Mouse (Mus musculus): ENCODE data around the gene Sdr9c7. TPM values are rescaled to one million over a fixed set of nuclear protein-coding genes. Genes with fewer than 3 reads are reported as not detected.

Sdr9c7 gene
- not detected in 2 replicates for total RNA-seq (2017)

- no peak for ATAC-seq (replicated peaks; ENCODE audit: low read depth, poor library complexity, severe bottlenecking)
Measured at GRCm38 (mm10) chr10:127898218-127898617, at the start of gene Sdr9c7. Sdr9c7 (plus strand) TSS chr10:127898518.

DNA sequence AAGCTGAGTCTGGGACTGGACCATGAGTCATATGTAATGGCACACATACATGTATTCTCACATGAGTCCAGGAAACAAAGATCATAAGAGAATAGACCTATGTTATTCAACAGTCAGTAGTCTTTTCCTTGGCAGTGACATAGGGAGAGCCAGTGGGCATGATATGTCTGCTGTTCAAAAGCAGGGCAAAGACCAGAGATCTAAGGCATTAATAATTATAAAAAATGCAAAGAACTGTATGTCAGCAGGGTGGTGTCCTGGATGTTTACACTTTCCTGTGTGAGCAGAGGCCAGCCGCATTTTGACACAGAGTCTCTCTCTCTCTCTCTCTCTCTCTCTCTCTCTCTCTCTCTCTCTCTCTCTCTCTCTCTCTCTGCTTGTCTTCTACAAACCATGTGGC, 48.7 kb upstream of the Sdr9c7 start, which contains the start of gene Rdh19:
TSS of gene Rdh19 (plus strand) at position 301 of the 400 bp plus-strand sequence.
- ATAC-seq (replicated peaks; ENCODE audit: low read depth, poor library complexity, severe bottlenecking) = no peak

- ATAC-seq (replicated peaks; ENCODE audit: low read depth, poor library complexity, severe bottlenecking) = no peak
Measured at GRCm38 (mm10) chr10:127856376-127856775, 41.9 kb upstream of the Sdr9c7 start.

DNA sequence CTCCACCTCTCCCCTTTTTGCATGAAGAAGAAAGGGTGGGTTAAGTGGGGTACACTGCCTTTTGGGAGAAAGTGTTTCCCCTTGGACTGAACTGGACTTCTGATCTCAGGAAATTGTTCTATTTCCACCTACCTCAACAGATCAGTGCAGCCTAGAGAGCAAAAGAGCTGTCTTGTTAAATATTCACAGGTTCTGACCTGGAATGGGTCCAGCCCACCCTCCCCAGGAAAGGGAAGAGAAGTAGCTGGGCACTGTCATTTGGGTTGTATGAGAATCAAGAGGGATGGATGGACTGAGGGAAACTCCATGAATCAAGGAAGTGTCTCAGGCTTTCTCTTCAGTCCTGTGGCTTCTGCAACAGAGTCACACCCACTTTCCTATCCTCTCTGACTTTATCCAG, 33.4 kb upstream of the Sdr9c7 start:
- no peak for ATAC-seq (replicated peaks; ENCODE audit: low read depth, poor library complexity, severe bottlenecking)

DNA sequence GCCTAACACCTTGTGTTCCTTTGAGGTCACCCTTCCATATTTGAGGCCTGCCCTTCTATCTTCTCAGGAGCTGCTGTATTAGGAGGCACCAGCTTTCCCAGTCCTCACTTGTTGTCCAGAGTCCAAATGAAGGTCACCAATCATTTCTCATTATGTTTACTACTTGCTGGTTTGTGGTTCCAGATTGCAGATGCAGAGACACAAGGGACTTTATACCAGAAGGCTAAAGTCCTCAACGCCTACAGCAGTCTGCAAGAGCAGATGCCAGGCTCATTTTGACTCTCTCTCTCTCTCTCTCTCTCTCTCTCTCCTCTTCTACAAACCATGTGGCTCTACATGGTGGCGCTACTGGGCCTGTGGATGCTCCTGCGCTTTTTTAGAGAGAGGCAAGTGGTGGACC, 32.1 kb upstream of the Sdr9c7 start, which contains the start of gene Rdh16f2:
TSS of gene Rdh16f2 (plus strand) at position 243 of the 400 bp plus-strand sequence.
- ATAC-seq (replicated peaks; ENCODE audit: low read depth, poor library complexity, severe bottlenecking) = no peak

GRCm38 (mm10) chr10:127872484-127872883, 25.8 kb upstream of the Sdr9c7 start:
- ATAC-seq (replicated peaks; ENCODE audit: low read depth, poor library complexity, severe bottlenecking) = 0 out of 2 replicates have a peak, but pooled peaks have one; percentile 29

DNA sequence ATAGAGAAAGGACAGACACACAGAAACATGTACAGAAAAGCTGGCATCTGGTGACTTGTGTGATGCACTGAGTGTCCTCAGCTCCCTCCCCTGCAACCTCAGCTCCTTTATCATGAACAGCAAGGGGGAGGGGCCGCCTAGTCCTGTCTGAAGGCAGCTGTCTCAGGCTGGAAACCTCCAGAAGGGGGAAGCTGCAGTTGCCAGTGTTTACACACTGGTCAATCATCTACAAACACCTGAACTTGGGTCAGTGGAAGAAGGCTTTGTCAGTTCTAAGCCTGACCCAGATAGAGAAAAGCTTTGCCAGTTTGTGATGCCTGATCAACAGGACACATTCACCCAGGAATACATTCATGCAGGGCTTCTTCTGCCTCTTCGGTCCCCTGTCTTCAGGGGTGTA, 20.6 kb upstream of the Sdr9c7 start:
- peak; percentile 63 for ATAC-seq (replicated peaks; ENCODE audit: low read depth, poor library complexity, severe bottlenecking)

DNA sequence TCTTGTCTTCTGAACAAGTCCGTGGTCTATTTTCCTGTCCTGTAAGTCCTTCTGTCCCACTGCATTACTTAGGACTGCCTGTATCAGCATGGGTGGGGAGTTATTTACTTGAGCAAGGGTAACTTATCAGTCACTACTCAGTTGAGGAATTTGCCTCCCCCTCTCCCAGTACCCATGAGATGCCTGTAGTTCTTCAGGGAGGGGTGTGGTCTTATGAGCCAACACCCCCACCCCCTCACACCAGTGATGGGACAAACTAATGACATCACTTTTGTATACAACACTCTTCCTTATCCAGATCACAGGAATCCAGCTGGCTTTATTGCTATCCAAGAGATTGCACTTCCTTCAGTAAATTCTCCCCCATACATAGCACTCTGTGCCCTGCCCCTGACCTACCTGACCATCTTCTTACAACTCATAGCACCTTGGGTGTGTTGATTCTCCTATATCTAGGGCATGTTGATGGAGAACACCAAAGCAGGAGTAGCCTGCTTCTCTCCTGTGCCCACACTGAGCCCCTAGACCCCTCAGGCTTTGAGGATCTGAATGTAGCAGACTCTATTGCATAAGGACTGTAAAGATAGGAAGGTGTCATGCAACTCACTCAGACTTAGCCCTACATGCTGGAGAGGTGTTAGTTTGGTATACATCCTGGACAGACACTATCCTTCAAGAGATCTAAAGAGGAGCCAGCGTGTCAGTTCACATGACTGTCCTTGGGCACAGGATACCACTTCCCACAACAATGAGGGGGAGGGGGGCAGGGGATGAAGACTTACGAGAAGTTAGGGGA, 19.9 kb upstream of the Sdr9c7 start:
- no peak for ATAC-seq (replicated peaks; ENCODE audit: low read depth, poor library complexity, severe bottlenecking)

GRCm38 (mm10) chr10:127879155-127879688, 19.1 kb upstream of the Sdr9c7 start:
- 0 out of 2 replicates have a peak, but pooled peaks have one; percentile 29 for ATAC-seq (replicated peaks; ENCODE audit: low read depth, poor library complexity, severe bottlenecking)

GRCm38 (mm10) chr10:127881041-127881440, 17.3 kb upstream of the Sdr9c7 start:
- no peak for ATAC-seq (replicated peaks; ENCODE audit: low read depth, poor library complexity, severe bottlenecking)

GRCm38 (mm10) chr10:127886551-127886950, 11.8 kb upstream of the Sdr9c7 start:
- ATAC-seq (replicated peaks; ENCODE audit: low read depth, poor library complexity, severe bottlenecking) = no peak

DNA sequence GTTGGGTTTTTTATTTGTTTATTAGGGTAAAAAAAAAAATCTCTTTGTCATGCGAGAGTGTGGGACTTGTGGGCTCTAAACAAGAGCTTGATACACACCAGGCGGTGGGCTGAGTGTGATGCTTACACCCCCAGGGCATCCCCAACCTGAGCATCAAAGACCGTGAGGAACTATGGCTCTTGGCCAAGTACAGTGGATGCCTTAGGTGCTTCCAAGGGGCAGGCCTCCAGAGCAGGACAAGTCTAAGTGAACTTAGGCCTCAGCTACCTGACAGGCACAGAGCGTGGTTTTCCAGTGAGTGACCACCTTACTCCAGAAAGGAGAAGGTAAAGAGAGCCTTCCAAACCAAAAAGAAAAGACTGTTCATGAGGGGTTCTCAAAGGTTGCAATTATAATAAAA, 11.3 kb upstream of the Sdr9c7 start:
- no peak for ATAC-seq (replicated peaks; ENCODE audit: low read depth, poor library complexity, severe bottlenecking)

- no peak for ATAC-seq (replicated peaks; ENCODE audit: low read depth, poor library complexity, severe bottlenecking)
Measured at GRCm38 (mm10) chr10:127888605-127889004, 9.7 kb upstream of the Sdr9c7 start, which contains the start of gene Rdh7. Rdh7 (minus strand) TSS chr10:127888817.

- no peak for ATAC-seq (replicated peaks; ENCODE audit: low read depth, poor library complexity, severe bottlenecking)
Measured at GRCm38 (mm10) chr10:127891481-127891880, 6.8 kb upstream of the Sdr9c7 start.

- peak; percentile 99 for ATAC-seq (replicated peaks; ENCODE audit: low read depth, poor library complexity, severe bottlenecking)
Measured at GRCm38 (mm10) chr10:127893163-127894022, 4.9 kb upstream of the Sdr9c7 start.

- ATAC-seq (replicated peaks; ENCODE audit: low read depth, poor library complexity, severe bottlenecking) = no peak
Measured at GRCm38 (mm10) chr10:127896705-127897104, 1.6 kb upstream of the Sdr9c7 start.

- no peak for ATAC-seq (replicated peaks; ENCODE audit: low read depth, poor library complexity, severe bottlenecking)
Measured at GRCm38 (mm10) chr10:127897506-127897905, 812 bp upstream of the Sdr9c7 start.

GRCm38 (mm10) chr10:127899783-127900182, 1.5 kb downstream of the Sdr9c7 start:
- no peak for ATAC-seq (replicated peaks; ENCODE audit: low read depth, poor library complexity, severe bottlenecking)

- ATAC-seq (replicated peaks; ENCODE audit: low read depth, poor library complexity, severe bottlenecking) = no peak
Measured at GRCm38 (mm10) chr10:127901751-127902150, 3.4 kb downstream of the Sdr9c7 start.

DNA sequence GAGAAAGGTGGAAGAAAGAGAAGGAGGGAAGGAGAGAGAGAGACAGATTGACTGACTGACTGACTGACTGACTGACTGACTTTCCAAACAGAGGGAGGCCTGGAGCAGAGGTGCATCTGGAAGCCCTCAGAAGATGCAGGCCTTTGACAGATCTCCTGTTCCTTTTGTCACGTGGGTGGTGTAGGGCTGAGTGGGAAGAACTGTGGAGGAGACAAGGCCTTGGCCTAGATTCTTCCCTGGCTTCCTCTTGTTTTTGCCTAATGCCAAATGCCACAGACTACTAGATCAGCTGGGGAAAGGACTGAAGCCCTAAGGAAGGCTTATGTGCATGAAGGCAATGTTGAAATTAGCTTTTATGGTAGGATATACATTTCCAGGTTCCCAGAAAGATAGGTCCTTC, 4.8 kb downstream of the Sdr9c7 start:
- no peak for ATAC-seq (replicated peaks; ENCODE audit: low read depth, poor library complexity, severe bottlenecking)
